Mouse (Mus musculus) kidney, adult 8-10 months (tissue): ENCODE data around the gene Glrx.

Experiments used
- DNase-seq, 2 experiments: peaks; one replicate each; pipeline ENCODE4 v3.0.0; 2022

Gene Glrx

DNA sequence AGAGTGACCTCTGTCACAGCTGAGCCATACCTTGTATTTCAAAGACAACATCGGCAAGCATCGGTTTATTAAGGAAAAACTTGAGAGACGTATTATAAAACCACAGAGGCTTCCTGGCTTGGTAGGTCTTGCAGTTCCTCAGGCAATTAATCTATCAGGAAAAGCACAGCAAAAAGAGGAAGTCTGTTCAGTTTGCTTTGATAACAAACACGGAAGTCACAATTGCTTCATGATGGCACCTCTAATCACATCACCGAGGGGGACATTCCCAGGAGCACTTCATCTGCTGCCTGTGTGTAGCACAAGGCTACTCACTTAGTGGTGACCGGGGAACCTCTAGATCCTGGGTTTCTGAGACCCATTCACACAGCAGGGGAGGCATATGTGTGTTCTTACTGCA lies 53.2 kb downstream of the Glrx start:
- no peak for DNase-seq
